Mouse (Mus musculus) embryonic fibroblast, embryonic 13.5 days (primary cell): ENCODE measurements around the gene Pde7b.

ENCODE experiments used
- CTCF ChIP-seq: IDR thresholded peaks from 2 replicates; pipeline ENCODE4 v1.5.1; 2011; ENCODE audit warnings: mild to moderate bottlenecking, control low read depth, low read length, moderate library complexity, borderline replicate concordance; ENCODE audit not compliant: insufficient read depth
- POLR2A ChIP-seq: IDR thresholded peaks from 2 replicates; pipeline ENCODE4 v1.6.1; 2011; ENCODE audit warnings: low read depth, mild to moderate bottlenecking, control low read depth, low read length, moderate library complexity

DNA sequence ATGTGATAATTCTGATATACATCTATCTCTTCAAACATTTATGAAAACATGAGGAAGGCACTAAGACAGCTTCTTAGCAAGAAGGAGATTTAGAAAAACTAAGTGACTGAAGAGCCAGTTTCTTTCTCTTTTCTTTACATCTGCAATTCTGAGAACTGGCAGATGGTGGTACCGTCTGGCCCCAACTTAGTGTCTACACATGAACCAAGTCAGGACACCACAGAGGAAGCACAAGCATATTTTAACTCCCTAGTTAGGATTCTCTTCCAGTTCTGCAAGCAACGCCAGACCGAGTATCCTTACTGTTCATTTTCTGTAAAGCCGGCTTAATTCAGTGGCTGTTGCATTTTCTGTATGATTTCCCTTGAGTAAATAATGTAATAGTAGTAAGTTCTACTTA lies 138.9 kb downstream of the Pde7b start:
- TF ChIP-seq CTCF (no peak), POLR2A (no peak)
